Mouse (Mus musculus): Measurements from ENCODE around the gene Dnpep. TPM values are rescaled to one million over a fixed set of nuclear protein-coding genes. Genes with fewer than 3 reads are reported as not detected.

The Dnpep gene
- total RNA-seq, 2 experiments from 2014 or later: 80.9 to 88.3 TPM

GRCm38 (mm10) chr1:75264091-75264880 is 53.5 kb downstream of the Dnpep start, which contains the start of gene Ptprn:
Ptprn (minus strand) TSS chr1:75264502.
- no peak for DNase-seq

DNA sequence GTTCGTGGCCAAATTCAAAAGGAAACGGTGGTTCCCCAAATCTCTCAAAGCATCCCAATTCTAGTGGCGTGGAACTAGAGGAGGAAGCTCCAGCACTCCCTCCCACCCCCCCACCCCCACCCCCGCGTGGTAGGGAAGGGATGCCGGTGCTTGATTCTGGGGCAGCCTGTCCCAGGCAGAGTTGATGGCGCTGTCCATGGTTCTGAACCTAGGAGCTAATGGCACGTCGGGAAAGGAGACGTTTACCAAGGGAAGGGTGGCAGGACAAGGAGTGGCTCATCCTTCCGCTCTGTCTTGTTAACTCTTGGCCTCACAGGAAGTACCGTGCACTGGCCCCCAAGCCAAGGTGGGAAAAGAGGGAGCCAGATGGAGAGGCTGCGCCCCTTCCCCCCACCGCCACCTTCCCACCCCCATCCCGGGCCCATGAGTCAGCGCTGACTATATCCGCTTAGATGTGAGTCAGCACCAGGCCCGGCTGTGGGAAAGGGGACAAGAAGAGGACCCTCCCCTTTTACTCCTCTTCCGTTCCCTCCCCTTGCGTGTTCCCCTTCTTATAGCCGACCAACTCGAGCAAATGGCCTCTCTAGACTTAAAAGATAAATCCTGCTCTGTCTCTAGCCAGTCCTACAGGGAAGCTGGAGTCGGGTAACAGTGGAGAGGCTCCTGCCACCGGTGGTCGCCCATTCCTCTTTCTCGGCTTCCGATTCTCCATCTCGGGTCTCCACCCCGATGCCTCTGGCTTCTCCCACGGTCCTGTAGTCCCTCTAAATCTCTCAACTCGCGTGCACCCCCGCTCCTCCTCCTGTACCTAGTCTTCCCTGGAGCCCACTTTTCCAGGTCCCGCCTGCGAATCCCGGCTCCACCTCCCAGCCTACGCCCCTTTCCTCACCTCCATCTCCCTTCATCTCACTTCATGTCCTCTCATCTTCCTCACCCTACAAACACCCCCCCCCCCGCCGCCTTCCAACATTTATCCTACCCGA is 54.5 kb downstream of the Dnpep start:
- DNase-seq: peak in 1 of 2 experiments; percentile 79

GRCm38 (mm10) chr1:75261278-75261677 is 56.5 kb downstream of the Dnpep start:
- DNase-seq: no peak

Other genes with a start within 250 kb of the Dnpep start
- 1 to 10 TPM; 3.8 to 4.6 TPM for gene Nhej1, start 192.8 kb downstream of the Dnpep start, total RNA-seq (2021)
- gene Slc23a3, start 184.1 kb downstream of the Dnpep start, total RNA-seq (2021): under 1 TPM; 0.32 to 0.49 TPM
- gene Cnppd1, start 175.3 kb downstream of the Dnpep start, total RNA-seq (2021): 10 to 100 TPM; 22.5 to 27.4 TPM
- gene Retreg2, start 175.2 kb downstream of the Dnpep start, total RNA-seq (2021): 10 to 100 TPM; 20.3 to 23.0 TPM
- gene Zfand2b, start 149.3 kb downstream of the Dnpep start, total RNA-seq (2021): 10 to 100 TPM; 12.1 to 14.1 TPM
- gene Abcb6, start 137.6 kb downstream of the Dnpep start, total RNA-seq (2021): 10 to 100 TPM; 28.5 to 29.4 TPM
- gene Ankzf1, start 125.8 kb downstream of the Dnpep start, total RNA-seq (2021): 10 to 100 TPM in 1 of 2 experiments, 1 to 10 TPM in 1; 7.8 to 10.8 TPM
- gene Atg9a, start 125.8 kb downstream of the Dnpep start, total RNA-seq (2021): 10 to 100 TPM; 58.8 to 68.8 TPM
- gene Glb1l, start 107.2 kb downstream of the Dnpep start, total RNA-seq (2021): 1 to 10 TPM; 2.0 to 2.5 TPM
- 10 to 100 TPM; 35.8 to 36.5 TPM for gene Stk16, start 107.2 kb downstream of the Dnpep start, total RNA-seq (2021)
- gene Tuba4a, start 98.1 kb downstream of the Dnpep start, total RNA-seq (2021): 1,000 to 10,000 TPM in 1 of 2 experiments, 100 to 1,000 TPM in 1; 973 to 1,125 TPM
- not detected for gene A630095N17Rik, start 85.9 kb downstream of the Dnpep start, total RNA-seq (2021)
- 100 to 1,000 TPM; 123 to 127 TPM for gene Dnajb2, start 81.6 kb downstream of the Dnpep start, total RNA-seq (2021)
- 1 to 10 TPM; 1.2 to 2.0 TPM for gene Ptprn, start 53.5 kb downstream of the Dnpep start, total RNA-seq (2021)
- not detected for gene Resp18, start 39.6 kb downstream of the Dnpep start, total RNA-seq (2021)
- 1,000 to 10,000 TPM; 1,347 to 1,386 TPM for gene Des, start 42.3 kb upstream of the Dnpep start, total RNA-seq (2021)
- gene Speg, start 57.3 kb upstream of the Dnpep start, total RNA-seq (2021): 100 to 1,000 TPM; 115 TPM
- 10 to 100 TPM; 34.5 to 38.2 TPM for gene Gmppa, start 117.9 kb upstream of the Dnpep start, total RNA-seq (2021)
- gene Asic4, start 132.4 kb upstream of the Dnpep start, total RNA-seq (2021): not detected
- 10 to 100 TPM; 22.0 to 22.4 TPM for gene Chpf, start 161.3 kb upstream of the Dnpep start, total RNA-seq (2021)
- under 1 TPM; 0.30 to 0.46 TPM for gene Tmem198, start 161.5 kb upstream of the Dnpep start, total RNA-seq (2021)
- gene Obsl1, start 188.5 kb upstream of the Dnpep start, total RNA-seq (2021): 100 to 1,000 TPM; 107 to 108 TPM
- gene Inha, start 189.1 kb upstream of the Dnpep start, total RNA-seq (2021): 1 to 10 TPM; 3.0 to 3.1 TPM
- 10 to 100 TPM in 1 of 2 experiments, 1 to 10 TPM in 1; 6.6 to 10.9 TPM for gene Stk11ip, start 203.5 kb upstream of the Dnpep start, total RNA-seq (2021)
- 100 to 1,000 TPM; 249 to 266 TPM for gene Slc4a3, start 228.3 kb upstream of the Dnpep start, total RNA-seq (2021)

Data from heart, adult 18-20 months (tissue).